Mouse (Mus musculus) midbrain, embryonic 11.5 days (tissue): ENCODE data around the gene Prss48. TPM values are rescaled to one million over a fixed set of nuclear protein-coding genes. Genes with fewer than 3 reads are reported as not detected.

Experiments used
- ATAC-seq: fragments of 200-750 bp; cut with Nextera tagmentation; 2 replicates; pipeline ENCODE4 v1.8.0; 2017; ENCODE audit warnings: moderate TSS enrichment, moderate library complexity; ENCODE audit not compliant: low FRiP score
- DNase-seq: peaks from one replicate; pipeline ENCODE4 v3.0.0; 2015; ENCODE audit warnings: low spot score; ENCODE audit errors: missing footprints
- H3K27ac ChIP-seq: fragments of 300-500 bp; sonication (generic); 2 replicates; pipeline ENCODE4 v1.5.1; 2014; ENCODE audit warnings: low read depth, low read length
- H3K27me3 ChIP-seq: fragments of 300-500 bp; sonication (generic); 2 replicates; pipeline ENCODE4 v1.6.1; 2014; ENCODE audit warnings: mild to moderate bottlenecking, low read length, moderate library complexity, mixed read lengths; ENCODE audit not compliant: control insufficient read depth, insufficient read depth
- H3K36me3 ChIP-seq: fragments of 300-500 bp; sonication (generic); 2 replicates; pipeline ENCODE4 v1.6.1; 2014; ENCODE audit warnings: mild to moderate bottlenecking, low read length, moderate library complexity, mixed read lengths; ENCODE audit not compliant: control insufficient read depth, insufficient read depth
- H3K4me1 ChIP-seq: fragments of 300-500 bp; sonication (generic); 2 replicates; pipeline ENCODE4 v1.6.1; 2014; ENCODE audit warnings: low read length; ENCODE audit not compliant: control insufficient read depth, insufficient read depth
- H3K4me2 ChIP-seq: fragments of 300-500 bp; sonication (generic); 2 replicates; pipeline ENCODE4 v1.6.1; 2014; ENCODE audit warnings: mild to moderate bottlenecking, moderate library complexity
- H3K4me3 ChIP-seq: fragments of 300-500 bp; sonication (generic); 2 replicates; pipeline ENCODE4 v1.5.1; 2014; ENCODE audit warnings: low read depth, low read length
- H3K9ac ChIP-seq: fragments of 300-500 bp; sonication (generic); 2 replicates; pipeline ENCODE4 v1.6.1; 2014; ENCODE audit warnings: low read length
- H3K9me3 ChIP-seq: fragments of 300-500 bp; sonication (generic); 2 replicates; pipeline ENCODE4 v1.6.1; 2016; ENCODE audit warnings: low read length; ENCODE audit not compliant: control insufficient read depth
- WGBS: fragments of 180-500 bp; shearing (Covaris S2); extraction: QIAGEN DNeasy Blood & Tissue Kit; methylation state at CpG from one replicate; pipeline ENCODE4 v1.1.7; 2014; 5-methylcytosine and 5-hydroxymethylcytosine counted together
- polyA plus RNA-seq: library from polyadenylated mRNA; unstranded; fragments of >200 nt; fragmentation: Nextera tagmentation; extraction: Ambion mirVana; gene quantifications from 2 replicates; pipeline ENCODE4 v1.2.1, GENCODE M21; 2014

The Prss48 gene
- polyA plus RNA-seq, 1 experiment from 2014 or later, result not detected

DNA sequence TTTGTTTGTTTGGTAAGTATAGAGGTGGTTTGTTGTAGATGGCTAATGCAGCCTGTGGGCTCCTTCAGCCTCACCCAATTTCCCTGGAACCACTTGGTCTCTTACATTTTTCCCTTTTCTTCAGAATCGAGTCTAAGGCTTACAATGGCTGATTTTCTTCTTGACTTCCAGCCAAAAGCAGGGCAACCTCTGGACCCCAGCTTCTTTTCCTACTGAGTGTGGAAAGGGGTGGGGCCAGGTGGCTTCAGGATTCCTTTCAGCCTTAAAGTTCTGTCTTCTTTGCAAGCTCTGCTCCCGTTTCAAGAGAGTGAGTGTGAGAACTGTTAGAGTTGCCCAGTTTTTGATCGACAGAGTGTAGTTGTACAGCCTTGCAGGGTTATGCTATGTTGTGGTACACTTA, 9.5 kb upstream of the Prss48 start:
- ATAC-seq, result no peak
- no peak overlapping the region for H3K4me3 ChIP-seq

GRCm38 (mm10) chr3:86011373-86011772, 9.1 kb upstream of the Prss48 start:
- WGBS, result 90% methylated on average over 6 of the region's 6 CpGs
- no peaks in the 10 kb centered on the region for H3K9me3 ChIP-seq
- no peak for ATAC-seq

More for the DNA sequence above, 9.5 kb upstream of the Prss48 start:
- H3K27ac ChIP-seq, result no peak overlapping the region
- no peak overlapping the region for H3K9ac ChIP-seq
- WGBS, result 74% methylated on average over 3 of the region's 3 CpGs
- H3K27me3 ChIP-seq, result no peaks in the 10 kb centered on the region
- no peaks in the 10 kb centered on the region for H3K36me3 ChIP-seq
- DNase-seq, result no peak
- H3K9me3 ChIP-seq, result no peaks in the 10 kb centered on the region
- H3K4me2 ChIP-seq, result no peak overlapping the region
- H3K4me1 ChIP-seq, result no peaks in the 10 kb centered on the region

GRCm38 (mm10) chr3:86010618-86011017, 8.3 kb upstream of the Prss48 start:
- no peak for DNase-seq
- H3K36me3 ChIP-seq, result no peaks in the 10 kb centered on the region
- no peak overlapping the region for H3K27ac ChIP-seq
- no peak overlapping the region for H3K9ac ChIP-seq
- H3K4me3 ChIP-seq, result no peak overlapping the region
- no peak overlapping the region for H3K4me2 ChIP-seq
- H3K9me3 ChIP-seq, result no peaks in the 10 kb centered on the region
- 68% methylated on average over 3 of the region's 3 CpGs for WGBS
- no peak for ATAC-seq
- no peaks in the 10 kb centered on the region for H3K4me1 ChIP-seq
- no peaks in the 10 kb centered on the region for H3K27me3 ChIP-seq

More at GRCm38 (mm10) chr3:86011373-86011772, 9.1 kb upstream of the Prss48 start:
- Histone ChIP-seq H3K27me3 (no peaks in the 10 kb centered on the region), H3K36me3 (no peaks in the 10 kb centered on the region), H3K4me1 (no peaks in the 10 kb centered on the region), H3K4me3 (no peak overlapping the region), H3K4me2 (no peak overlapping the region), H3K27ac (no peak overlapping the region), H3K9ac (no peak overlapping the region)
- DNase-seq, result no peak

DNA sequence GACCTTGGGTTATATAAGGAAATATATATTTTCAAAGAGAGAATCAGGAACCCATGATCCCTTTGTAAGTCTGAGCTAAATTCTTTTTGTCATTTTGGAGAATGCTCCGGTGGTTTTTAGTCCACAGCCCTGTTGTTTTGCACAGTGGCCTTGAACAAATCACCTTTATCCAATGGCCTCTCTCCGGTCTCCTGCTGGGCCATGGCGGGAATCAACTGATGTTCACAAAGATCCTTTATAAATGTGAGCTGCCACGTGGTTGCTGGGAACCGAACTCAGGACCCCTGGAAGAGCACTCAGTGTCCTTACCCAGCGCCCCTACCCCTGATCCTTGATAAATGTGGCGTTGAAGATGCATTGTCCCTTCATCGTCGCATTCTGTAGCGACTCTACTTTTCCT, 2.5 kb upstream of the Prss48 start:
- Histone ChIP-seq H3K4me3 (no peak overlapping the region), H3K4me1 (no peaks in the 10 kb centered on the region), H3K9ac (no peak overlapping the region), H3K9me3 (no peaks in the 10 kb centered on the region), H3K27me3 (no peaks in the 10 kb centered on the region), H3K36me3 (no peaks in the 10 kb centered on the region), H3K4me2 (no peak overlapping the region), H3K27ac (no peak overlapping the region)
- DNase-seq, result no peak
- 87% methylated on average over 10 of the region's 10 CpGs for WGBS
- ATAC-seq, result no peak

GRCm38 (mm10) chr3:86002940-86003339, 649 bp upstream of the Prss48 start:
- H3K4me3 ChIP-seq, result no peak overlapping the region
- H3K27ac ChIP-seq, result no peak overlapping the region
- DNase-seq (no peak), ATAC-seq (no peak)
- no peaks in the 10 kb centered on the region for H3K9me3 ChIP-seq
- no peaks in the 10 kb centered on the region for H3K4me1 ChIP-seq
- no peak overlapping the region for H3K9ac ChIP-seq
- H3K36me3 ChIP-seq, result no peaks in the 10 kb centered on the region
- 86% methylated on average over 5 of the region's 5 CpGs for WGBS
- H3K27me3 ChIP-seq, result no peaks in the 10 kb centered on the region
- no peak overlapping the region for H3K4me2 ChIP-seq

GRCm38 (mm10) chr3:86001271-86001670, 1.0 kb downstream of the Prss48 start:
- H3K4me1 ChIP-seq, result no peaks in the 10 kb centered on the region
- no peaks in the 10 kb centered on the region for H3K9me3 ChIP-seq
- H3K4me2 ChIP-seq, result no peak overlapping the region
- H3K27me3 ChIP-seq, result no peaks in the 10 kb centered on the region
- WGBS, result 93% methylated on average over 3 of the region's 3 CpGs
- no peaks in the 10 kb centered on the region for H3K36me3 ChIP-seq
- no peak overlapping the region for H3K9ac ChIP-seq
- H3K27ac ChIP-seq, result no peak overlapping the region
- DNase-seq, result no peak
- H3K4me3 ChIP-seq, result no peak overlapping the region
- ATAC-seq, result no peak

DNA sequence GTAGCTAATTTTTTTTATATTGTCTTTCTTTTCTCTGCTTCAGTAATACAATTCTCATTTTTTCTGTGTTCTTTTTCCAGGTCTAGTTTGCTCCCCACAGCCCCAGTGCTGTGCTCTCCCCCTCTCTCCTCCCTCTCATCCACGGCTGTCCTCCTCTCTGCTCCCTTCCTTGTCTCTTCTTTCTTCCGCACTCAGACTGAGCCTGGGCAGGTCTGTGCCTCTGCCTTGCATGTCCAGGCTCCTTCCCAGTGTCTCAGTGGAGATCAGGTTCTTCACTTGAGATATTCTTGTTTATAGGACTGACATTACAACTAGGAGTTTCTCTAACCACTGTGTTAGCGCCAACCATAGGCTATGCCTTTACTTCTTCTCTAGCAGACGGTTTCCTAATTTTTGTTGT, 7.6 kb downstream of the Prss48 start:
- no peak for DNase-seq
- Histone ChIP-seq H3K4me2 (no peak overlapping the region), H3K36me3 (no peaks in the 10 kb centered on the region), H3K27me3 (no peaks in the 10 kb centered on the region), H3K9me3 (no peaks in the 10 kb centered on the region), H3K9ac (no peak overlapping the region), H3K27ac (no peak overlapping the region), H3K4me1 (no peaks in the 10 kb centered on the region), H3K4me3 (no peak overlapping the region)
- WGBS, result 89% methylated on average over 4 of the region's 4 CpGs
- no peak for ATAC-seq

GRCm38 (mm10) chr3:85993744-85994143, 8.5 kb downstream of the Prss48 start:
- Histone ChIP-seq H3K27me3 (no peaks in the 10 kb centered on the region), H3K4me2 (no peak overlapping the region), H3K4me1 (no peaks in the 10 kb centered on the region), H3K27ac (no peak overlapping the region), H3K36me3 (no peaks in the 10 kb centered on the region), H3K9ac (no peak overlapping the region), H3K4me3 (no peak overlapping the region), H3K9me3 (no peaks in the 10 kb centered on the region)
- ATAC-seq, result no peak
- WGBS, result 82% methylated on average over 11 of the region's 11 CpGs
- no peak for DNase-seq

- ATAC-seq, result no peak
- WGBS, result 65% methylated on average over 5 of the region's 5 CpGs
- Histone ChIP-seq H3K36me3 (no peaks in the 10 kb centered on the region), H3K4me1 (no peaks in the 10 kb centered on the region), H3K27me3 (no peaks in the 10 kb centered on the region), H3K4me2 (no peak overlapping the region), H3K27ac (no peak overlapping the region), H3K9me3 (no peaks in the 10 kb centered on the region), H3K4me3 (no peak overlapping the region), H3K9ac (no peak overlapping the region)
- DNase-seq, result no peak
These were observed 10.5 kb downstream of the Prss48 start for GRCm38 (mm10) chr3:85991802-85992156.
